Mouse (Mus musculus) intestine, embryonic 16.5 days (tissue): ENCODE measurements around the gene Acin1. TPM values are rescaled to one million over a fixed set of nuclear protein-coding genes. Genes with fewer than 3 reads are reported as not detected.

ENCODE experiments used
- ATAC-seq: fragments of 200-750 bp; cut with Nextera tagmentation; 2 replicates; pipeline ENCODE4 v1.8.0; 2017; ENCODE audit warnings: moderate TSS enrichment, moderate library complexity
- H3K27ac ChIP-seq: fragments of 300-500 bp; sonication (generic); 2 replicates; pipeline ENCODE4 v1.5.1; 2014; ENCODE audit warnings: mild to moderate bottlenecking, low read length
- H3K27me3 ChIP-seq: fragments of 300-500 bp; sonication (generic); replicated peaks from 2 replicates; pipeline ENCODE4 v1.6.1; 2014; ENCODE audit warnings: low read length, control low read depth, mixed read lengths; ENCODE audit not compliant: control insufficient read depth, insufficient read depth
- H3K36me3 ChIP-seq: fragments of 300-500 bp; sonication (generic); 2 replicates; pipeline ENCODE4 v1.6.1; 2014; ENCODE audit warnings: low read length, control low read depth; ENCODE audit not compliant: control insufficient read depth, insufficient read depth
- H3K4me1 ChIP-seq: fragments of 300-500 bp; sonication (generic); 2 replicates; pipeline ENCODE4 v1.6.1; 2014; ENCODE audit warnings: low read length, control low read depth, mixed read lengths; ENCODE audit not compliant: control insufficient read depth, insufficient read depth
- H3K4me2 ChIP-seq: fragments of 300-500 bp; sonication (generic); 2 replicates; pipeline ENCODE4 v1.6.1; 2014; ENCODE audit warnings: low read depth, low read length, control low read depth
- H3K4me3 ChIP-seq: fragments of 300-500 bp; sonication (generic); 2 replicates; pipeline ENCODE4 v1.5.1; 2014; ENCODE audit warnings: mild to moderate bottlenecking, low read length
- H3K9ac ChIP-seq: fragments of 300-500 bp; sonication (generic); 2 replicates; pipeline ENCODE4 v1.6.1; 2014; ENCODE audit warnings: low read depth, low read length
- H3K9me3 ChIP-seq: fragments of 300-500 bp; sonication (generic); 2 replicates; pipeline ENCODE4 v1.6.1; 2016; ENCODE audit warnings: low read length, control low read depth; ENCODE audit not compliant: control insufficient read depth
- WGBS: fragments of 180-500 bp; shearing (Covaris S2); extraction: QIAGEN DNeasy Blood & Tissue Kit; methylation state at CpG from one replicate; pipeline ENCODE4 v1.1.7; 2014; 5-methylcytosine and 5-hydroxymethylcytosine counted together
- polyA plus RNA-seq: library from polyadenylated mRNA; unstranded; fragments of >200 nt; fragmentation: Nextera tagmentation; extraction: Ambion mirVana; gene quantifications from 2 replicates; pipeline ENCODE4 v1.2.1, GENCODE M21; 2015

Acin1 gene
- polyA plus RNA-seq, 1 experiment from 2014 or later = 82.6 TPM

- no peak for ATAC-seq
- no peak overlapping the region for H3K9ac ChIP-seq
- 87% methylated on average over 7 of the region's 7 CpGs for WGBS
Measured at GRCm38 (mm10) chr14:54720654-54721350, 34.1 kb upstream of the Acin1 start.

GRCm38 (mm10) chr14:54720041-54720440 is 33.3 kb upstream of the Acin1 start:
- Histone ChIP-seq H3K4me2 (no peak overlapping the region), H3K27me3 (no peaks in the 10 kb centered on the region), H3K9ac (no peak overlapping the region), H3K36me3 (0 out of 2 replicates have a peak, but pooled peaks cover 8% of the 10 kb centered on the region), H3K9me3 (no peaks in the 10 kb centered on the region), H3K4me1 (peaks cover 10% of the 10 kb centered on the region), H3K4me3 (no peak overlapping the region), H3K27ac (no peak overlapping the region)
- no peak for ATAC-seq
- WGBS = 91% methylated on average over 11 of the region's 11 CpGs

More at GRCm38 (mm10) chr14:54720654-54721350, 34.1 kb upstream of the Acin1 start:
- Histone ChIP-seq H3K4me3 (no peak overlapping the region), H3K36me3 (0 out of 2 replicates have a peak, but pooled peaks cover 8% of the 10 kb centered on the region), H3K4me1 (peaks cover 10% of the 10 kb centered on the region), H3K27me3 (no peaks in the 10 kb centered on the region), H3K9me3 (no peaks in the 10 kb centered on the region), H3K27ac (no peak overlapping the region), H3K4me2 (no peak overlapping the region)

GRCm38 (mm10) chr14:54715402-54715801 is 28.7 kb upstream of the Acin1 start:
- Histone ChIP-seq H3K27me3 (no peaks in the 10 kb centered on the region), H3K4me1 (peaks cover 7% of the 10 kb centered on the region), H3K36me3 (no peaks in the 10 kb centered on the region), H3K4me2 (peak overlapping the region; percentile 44; the same call in 1 of the 2 replicates), H3K9me3 (no peaks in the 10 kb centered on the region), H3K4me3 (no peak overlapping the region), H3K27ac (no peak overlapping the region; the same call in 1 of the 2 replicates), H3K9ac (no peak overlapping the region)
- ATAC-seq = no peak
- WGBS = 57% methylated on average over 1 of the region's 1 CpGs

- 2% methylated on average over 15 of the region's 15 CpGs for WGBS
- H3K27me3 ChIP-seq = no peaks in the 10 kb centered on the region
- ATAC-seq = peak; percentile 78
- peak overlapping the region; percentile 46 for H3K27ac ChIP-seq
- H3K9me3 ChIP-seq = no peaks in the 10 kb centered on the region
- H3K36me3 ChIP-seq = no peaks in the 10 kb centered on the region
- H3K4me2 ChIP-seq = peak overlapping the region; percentile 44
- peaks cover 7% of the 10 kb centered on the region for H3K4me1 ChIP-seq
- peak overlapping the region; percentile 28 for H3K4me3 ChIP-seq
- H3K9ac ChIP-seq = peak overlapping the region; percentile 40
Measured at GRCm38 (mm10) chr14:54714617-54715081, 27.9 kb upstream of the Acin1 start.

- H3K9me3 ChIP-seq = no peaks in the 10 kb centered on the region
- no peak overlapping the region for H3K9ac ChIP-seq
- H3K36me3 ChIP-seq = no peaks in the 10 kb centered on the region
- WGBS = under 1% methylated on average over 13 of the region's 13 CpGs
- H3K4me2 ChIP-seq = peak overlapping the region; percentile 44
- peak; percentile 56 for ATAC-seq
- peaks cover 7% of the 10 kb centered on the region for H3K4me1 ChIP-seq
- H3K4me3 ChIP-seq = peak overlapping the region; percentile 28
- no peaks in the 10 kb centered on the region for H3K27me3 ChIP-seq
- no peak overlapping the region for H3K27ac ChIP-seq
Measured at GRCm38 (mm10) chr14:54714121-54714520, 27.4 kb upstream of the Acin1 start.

- 67% methylated on average over 8 of the region's 8 CpGs for WGBS
- Histone ChIP-seq H3K27ac (no peak overlapping the region), H3K4me3 (no peak overlapping the region), H3K36me3 (no peaks in the 10 kb centered on the region), H3K4me2 (no peak overlapping the region), H3K4me1 (peaks cover 7% of the 10 kb centered on the region), H3K27me3 (no peaks in the 10 kb centered on the region), H3K9me3 (no peaks in the 10 kb centered on the region), H3K9ac (no peak overlapping the region)
- ATAC-seq = no peak
Measured at GRCm38 (mm10) chr14:54712861-54713260, 26.1 kb upstream of the Acin1 start.

- Histone ChIP-seq H3K27me3 (no peaks in the 10 kb centered on the region), H3K9ac (no peak within 1 kb of the TSS), H3K4me2 (no peak within 1 kb of the TSS), H3K9me3 (no peaks in the 10 kb centered on the region), H3K4me3 (no peak within 1 kb of the TSS), H3K4me1 (peaks cover 7% of the 10 kb centered on the region), H3K36me3 (no peaks in the 10 kb centered on the region), H3K27ac (no peak within 1 kb of the TSS)
- no peak for ATAC-seq
- WGBS = 78% methylated on average over 7 of the region's 7 CpGs
Measured at GRCm38 (mm10) chr14:54712074-54712473, 25.3 kb upstream of the Acin1 start, which contains the start of gene Cebpe. Gene Cebpe, minus strand, starts transcription at chr14:54712174.

GRCm38 (mm10) chr14:54709054-54709453 is 22.3 kb upstream of the Acin1 start:
- Histone ChIP-seq H3K4me3 (no peak overlapping the region), H3K9me3 (no peaks in the 10 kb centered on the region), H3K27me3 (no peaks in the 10 kb centered on the region; the same call in 1 of the 2 replicates), H3K36me3 (no peaks in the 10 kb centered on the region), H3K4me2 (no peak overlapping the region), H3K27ac (no peak overlapping the region), H3K9ac (no peak overlapping the region), H3K4me1 (peaks cover 9% of the 10 kb centered on the region; the same call in 1 of the 2 replicates)
- 68% methylated on average over 9 of the region's 9 CpGs for WGBS
- ATAC-seq = no peak

- Histone ChIP-seq H3K36me3 (no peaks in the 10 kb centered on the region), H3K9me3 (no peaks in the 10 kb centered on the region), H3K4me1 (peaks cover 7% of the 10 kb centered on the region; the same call in 1 of the 2 replicates), H3K4me2 (no peak overlapping the region), H3K9ac (peak overlapping the region; percentile 44; the same call in 1 of the 2 replicates), H3K27ac (no peak overlapping the region), H3K27me3 (no peaks in the 10 kb centered on the region; the same call in 1 of the 2 replicates), H3K4me3 (no peak overlapping the region)
- peak; percentile 51 for ATAC-seq
- 52% methylated on average over 17 of the region's 17 CpGs for WGBS
Measured at GRCm38 (mm10) chr14:54706589-54707320, 20.0 kb upstream of the Acin1 start.
